Mouse (Mus musculus) hindbrain, embryonic 11.5 days (tissue): ENCODE results near the gene Haghl. TPM values are rescaled to one million over a fixed set of nuclear protein-coding genes. Genes with fewer than 3 reads are reported as not detected.

Experiments used
- ATAC-seq: fragments of 200-750 bp; cut with Nextera tagmentation; 2 replicates; pipeline ENCODE4 v1.8.0; 2017; ENCODE audit warnings: mild to moderate bottlenecking, moderate TSS enrichment, moderate library complexity; ENCODE audit not compliant: low FRiP score
- DNase-seq: peaks from one replicate; pipeline ENCODE4 v3.0.0-alpha.2; 2015; ENCODE audit warnings: low spot score
- H3K27ac ChIP-seq: fragments of 300-500 bp; sonication (generic); 2 replicates; pipeline ENCODE4 v1.5.1; 2014; ENCODE audit warnings: mild to moderate bottlenecking, low read depth, low read length
- H3K27me3 ChIP-seq: fragments of 300-500 bp; sonication (generic); 2 replicates; pipeline ENCODE4 v1.6.1; 2014; ENCODE audit warnings: mild to moderate bottlenecking, low read length, moderate library complexity, mixed read lengths; ENCODE audit not compliant: control insufficient read depth, insufficient read depth
- H3K36me3 ChIP-seq: fragments of 300-500 bp; sonication (generic); 2 replicates; pipeline ENCODE4 v1.6.1; 2014; ENCODE audit warnings: mild to moderate bottlenecking, low read length, moderate library complexity, mixed read lengths; ENCODE audit not compliant: control insufficient read depth, insufficient read depth
- H3K4me1 ChIP-seq: fragments of 300-500 bp; sonication (generic); replicated peaks from 2 replicates; pipeline ENCODE4 v1.6.1; 2014; ENCODE audit warnings: low read length, mixed read lengths; ENCODE audit not compliant: control insufficient read depth, insufficient read depth
- H3K4me2 ChIP-seq: fragments of 300-500 bp; sonication (generic); replicated peaks from 2 replicates; pipeline ENCODE4 v1.6.1; 2014; ENCODE audit warnings: mild to moderate bottlenecking, low read depth, low read length
- H3K4me3 ChIP-seq: fragments of 300-500 bp; sonication (generic); 2 replicates; pipeline ENCODE4 v1.5.1; 2014; ENCODE audit warnings: low read depth, low read length
- H3K9ac ChIP-seq: fragments of 300-500 bp; sonication (generic); 2 replicates; pipeline ENCODE4 v1.6.1; 2014; ENCODE audit warnings: low read depth, low read length
- H3K9me3 ChIP-seq: fragments of 300-500 bp; sonication (generic); 2 replicates; pipeline ENCODE4 v1.6.1; 2016; ENCODE audit warnings: low read length; ENCODE audit not compliant: control insufficient read depth
- WGBS: fragments of 180-500 bp; shearing (Covaris S2); extraction: QIAGEN DNeasy Blood & Tissue Kit; methylation state at CpG from one replicate; pipeline ENCODE4 v1.1.7; 2014; 5-methylcytosine and 5-hydroxymethylcytosine counted together
- polyA plus RNA-seq: library from polyadenylated mRNA; unstranded; fragments of >200 nt; fragmentation: Nextera tagmentation; extraction: Ambion mirVana; gene quantifications from 2 replicates; pipeline ENCODE4 v1.2.1, GENCODE M21; 2014

The Haghl gene
- polyA plus RNA-seq, 1 experiment from 2014 or later = 70.3 TPM

DNA sequence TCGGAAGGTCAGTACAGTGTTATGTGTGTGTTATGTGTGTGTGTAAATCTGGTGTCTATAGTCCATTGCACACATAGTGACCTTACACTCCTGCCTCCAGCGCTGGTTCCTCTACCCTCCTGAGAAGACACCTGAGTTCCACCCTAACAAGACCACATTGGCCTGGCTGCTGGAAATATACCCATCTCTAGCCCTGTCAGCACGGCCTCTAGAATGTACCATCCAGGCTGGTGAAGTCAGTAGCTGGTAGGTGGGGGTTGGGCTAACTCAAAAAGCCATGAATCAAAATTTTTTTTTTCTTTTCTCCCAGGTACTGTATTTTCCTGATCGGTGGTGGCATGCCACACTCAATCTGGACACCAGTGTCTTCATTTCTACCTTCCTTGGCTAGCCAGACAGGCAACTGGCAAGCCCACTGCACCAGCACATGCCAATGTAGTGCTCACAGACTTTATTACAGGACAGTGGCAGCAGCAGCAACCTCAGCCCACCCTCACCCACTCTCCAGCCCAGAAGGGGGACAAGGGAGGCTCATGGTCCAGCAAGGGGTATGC is 44.8 kb upstream of the Haghl start:
- Histone ChIP-seq H3K27me3 (no peaks in the 10 kb centered on the region), H3K27ac (no peak overlapping the region), H3K9ac (0 out of 2 replicates have a peak overlapping the region, but pooled peaks have one; percentile 23), H3K4me3 (peak overlapping the region; percentile 65; the same call in 1 of the 2 replicates), H3K4me2 (peak overlapping the region; percentile 78), H3K9me3 (no peaks in the 10 kb centered on the region), H3K4me1 (peaks cover 30% of the 10 kb centered on the region), H3K36me3 (peaks cover 8% of the 10 kb centered on the region; the same call in 1 of the 2 replicates)
- no peak for DNase-seq
- WGBS = 86% methylated on average over 4 of the region's 4 CpGs
- no peak for ATAC-seq

GRCm38 (mm10) chr17:25829558-25830017 is 44.1 kb upstream of the Haghl start:
- Histone ChIP-seq H3K9me3 (no peaks in the 10 kb centered on the region), H3K9ac (peak overlapping the region; percentile 88), H3K36me3 (peaks cover 4% of the 10 kb centered on the region; the same call in 1 of the 2 replicates), H3K4me3 (peak overlapping the region; percentile 65), H3K4me1 (peaks cover 29% of the 10 kb centered on the region), H3K27ac (peak overlapping the region; percentile 76), H3K4me2 (peak overlapping the region; percentile 78), H3K27me3 (no peaks in the 10 kb centered on the region)
- WGBS = 45% methylated on average over 8 of the region's 8 CpGs
- ATAC-seq (no peak), DNase-seq (no peak)

DNA sequence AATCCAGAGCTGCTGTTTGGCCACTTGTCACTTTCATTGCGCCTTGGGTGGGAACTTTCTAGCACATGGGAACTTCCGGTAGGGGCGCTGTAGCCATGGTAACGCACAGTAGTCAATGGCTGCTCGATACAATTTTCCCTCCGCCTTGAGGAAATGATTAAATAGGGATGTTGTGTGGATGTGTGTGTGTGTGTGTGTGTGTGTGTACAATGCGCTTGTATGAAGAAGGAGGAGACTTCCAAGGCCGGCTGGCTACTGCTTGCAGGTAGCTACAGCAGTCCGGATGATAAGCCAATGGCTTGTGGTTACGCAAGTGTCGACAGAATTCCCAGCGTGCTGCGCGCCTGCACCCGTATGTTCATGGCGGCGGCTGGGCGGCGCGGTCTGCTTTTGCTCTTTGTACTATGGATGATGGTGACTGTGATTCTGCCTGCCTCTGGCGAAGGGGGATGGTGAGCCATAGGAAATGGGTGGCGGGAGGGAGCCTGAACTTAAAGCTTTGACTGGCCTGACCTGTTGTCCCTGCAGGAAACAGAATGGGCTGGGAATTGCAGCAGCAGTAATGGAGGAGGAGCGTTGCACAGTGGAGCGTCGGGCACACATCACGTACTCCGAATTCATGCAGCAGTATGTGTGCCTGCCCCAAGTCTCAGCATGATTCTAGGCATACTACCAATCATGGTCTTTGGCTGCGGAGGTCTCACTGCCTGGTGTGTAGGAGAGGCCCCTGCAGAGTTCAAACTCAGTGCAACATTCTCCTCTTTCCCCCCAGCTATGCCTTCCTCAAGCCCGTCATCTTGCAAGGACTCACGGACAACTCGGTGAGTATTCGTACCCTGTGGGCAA is 43.5 kb upstream of the Haghl start, which contains the start of gene Jmjd8:
Gene Jmjd8 (plus strand): TSS at position 156 of the 846 bp plus-strand sequence.
- Histone ChIP-seq H3K27me3 (no peaks in the 10 kb centered on the region), H3K27ac (peak within 1 kb of the TSS; percentile 76), H3K4me1 (peaks cover 29% of the 10 kb centered on the region), H3K4me3 (peak within 1 kb of the TSS; percentile 65), H3K9me3 (no peaks in the 10 kb centered on the region), H3K9ac (peak within 1 kb of the TSS; percentile 88), H3K4me2 (peak within 1 kb of the TSS; percentile 78), H3K36me3 (peaks cover 4% of the 10 kb centered on the region; the same call in 1 of the 2 replicates)
- DNase-seq (peak; percentile 88), ATAC-seq (peak; percentile 32)
- WGBS = 2% methylated on average over 32 of the region's 32 CpGs

DNA sequence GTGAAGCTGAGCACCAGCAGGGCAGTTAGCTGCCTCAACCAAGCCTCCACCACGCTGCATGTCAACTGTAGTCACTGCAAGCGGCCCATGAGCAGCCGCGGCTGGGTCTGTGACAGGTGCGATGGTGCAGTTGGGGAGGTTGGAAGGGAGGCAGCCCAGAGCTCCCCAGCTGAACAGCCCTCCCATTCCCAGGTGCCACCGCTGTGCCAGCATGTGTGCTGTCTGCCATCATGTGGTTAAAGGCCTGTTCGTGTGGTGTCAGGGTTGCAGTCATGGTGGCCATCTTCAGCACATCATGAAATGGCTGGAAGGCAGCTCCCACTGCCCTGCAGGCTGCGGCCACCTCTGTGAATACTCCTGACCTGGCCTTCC is 42.7 kb upstream of the Haghl start:
- peaks cover 4% of the 10 kb centered on the region; the same call in 1 of the 2 replicates for H3K36me3 ChIP-seq
- H3K27me3 ChIP-seq = no peaks in the 10 kb centered on the region
- H3K9ac ChIP-seq = no peak overlapping the region
- no peaks in the 10 kb centered on the region for H3K9me3 ChIP-seq
- peak overlapping the region; percentile 65 for H3K4me3 ChIP-seq
- peak overlapping the region; percentile 78 for H3K4me2 ChIP-seq
- ATAC-seq (no peak), DNase-seq (no peak)
- peaks cover 30% of the 10 kb centered on the region for H3K4me1 ChIP-seq
- no peak overlapping the region; the same call in 1 of the 2 replicates for H3K27ac ChIP-seq
- WGBS = 86% methylated on average over 8 of the region's 8 CpGs

- Histone ChIP-seq H3K4me1 (peaks cover 30% of the 10 kb centered on the region), H3K36me3 (peaks cover 4% of the 10 kb centered on the region; the same call in 1 of the 2 replicates), H3K9me3 (no peaks in the 10 kb centered on the region), H3K9ac (no peak overlapping the region), H3K4me3 (no peak overlapping the region), H3K4me2 (no peak overlapping the region), H3K27ac (no peak overlapping the region), H3K27me3 (no peaks in the 10 kb centered on the region)
- 95% methylated on average over 22 of the region's 22 CpGs for WGBS
- DNase-seq (no peak), ATAC-seq (no peak)
Observed at GRCm38 (mm10) chr17:25827546-25828222, 42.2 kb upstream of the Haghl start.

DNA sequence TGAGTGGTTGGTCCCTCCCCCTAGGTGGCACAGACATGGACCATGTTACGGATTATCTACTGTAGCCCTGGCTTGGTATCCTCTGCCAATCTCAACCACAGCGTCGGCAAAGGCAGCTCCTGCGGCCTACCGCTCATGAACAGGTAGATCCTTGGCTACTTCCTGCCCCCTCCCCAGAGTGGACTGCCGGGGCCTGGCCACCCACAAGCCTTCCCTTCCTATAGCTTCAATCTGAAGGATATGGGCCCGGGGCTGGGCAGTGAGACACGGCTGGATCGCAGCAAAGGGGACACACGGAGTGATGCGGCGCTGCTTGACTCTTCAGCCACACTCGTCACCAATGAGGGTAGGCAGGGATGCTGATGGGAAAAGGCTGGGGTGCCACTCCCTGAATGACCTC is 41.5 kb upstream of the Haghl start:
- Histone ChIP-seq H3K27ac (no peak overlapping the region), H3K4me1 (peaks cover 30% of the 10 kb centered on the region), H3K4me2 (no peak overlapping the region), H3K27me3 (no peaks in the 10 kb centered on the region), H3K9ac (no peak overlapping the region), H3K4me3 (no peak overlapping the region), H3K36me3 (peaks cover 4% of the 10 kb centered on the region; the same call in 1 of the 2 replicates), H3K9me3 (no peaks in the 10 kb centered on the region)
- 95% methylated on average over 13 of the region's 13 CpGs for WGBS
- DNase-seq = no peak
- ATAC-seq = no peak

- Histone ChIP-seq H3K9me3 (no peaks in the 10 kb centered on the region), H3K4me1 (peaks cover 23% of the 10 kb centered on the region), H3K27me3 (no peaks in the 10 kb centered on the region), H3K9ac (no peak overlapping the region), H3K36me3 (peaks cover 2% of the 10 kb centered on the region; the same call in 1 of the 2 replicates), H3K4me2 (no peak overlapping the region), H3K27ac (no peak overlapping the region), H3K4me3 (no peak overlapping the region)
- DNase-seq (no peak), ATAC-seq (no peak)
- 97% methylated on average over 27 of the region's 27 CpGs for WGBS
Observed at GRCm38 (mm10) chr17:25825984-25826570, 40.6 kb upstream of the Haghl start.

- DNase-seq (no peak), ATAC-seq (no peak)
- Histone ChIP-seq H3K4me1 (peaks cover 23% of the 10 kb centered on the region), H3K36me3 (no peaks in the 10 kb centered on the region), H3K27ac (no peak overlapping the region), H3K27me3 (peaks cover 2% of the 10 kb centered on the region; the same call in 1 of the 2 replicates), H3K4me3 (no peak overlapping the region), H3K9ac (no peak overlapping the region), H3K9me3 (no peaks in the 10 kb centered on the region), H3K4me2 (no peak overlapping the region)
- WGBS = 97% methylated on average over 6 of the region's 6 CpGs
Observed at GRCm38 (mm10) chr17:25825311-25825710, 39.8 kb upstream of the Haghl start.
